Mouse (Mus musculus) hindbrain, embryonic 16.5 days (tissue): ENCODE data around the gene Tmem156. TPM values are rescaled to one million over a fixed set of nuclear protein-coding genes. Genes with fewer than 3 reads are reported as not detected.
A peak's percentile ranks its signal among the peaks of the same experiment; 100 is the strongest.

Source experiments
- ATAC-seq: fragments of 200-750 bp; cut with Nextera tagmentation; 2 replicates; pipeline ENCODE4 v1.8.0; 2017; ENCODE audit warnings: moderate TSS enrichment, moderate library complexity
- H3K27ac ChIP-seq: fragments of 300-500 bp; sonication (generic); 2 replicates; pipeline ENCODE4 v1.5.1; 2014; ENCODE audit warnings: low read depth, mild to moderate bottlenecking, control low read depth, low read length, moderate library complexity
- H3K27me3 ChIP-seq: fragments of 300-500 bp; sonication (generic); replicated peaks from 2 replicates; pipeline ENCODE4 v1.6.1; 2014; ENCODE audit warnings: low read length; ENCODE audit not compliant: control insufficient read depth, insufficient read depth
- H3K36me3 ChIP-seq: fragments of 300-500 bp; sonication (generic); 2 replicates; pipeline ENCODE4 v1.6.1; 2014; ENCODE audit warnings: mild to moderate bottlenecking, low read length, moderate library complexity, mixed read lengths; ENCODE audit not compliant: control insufficient read depth, insufficient read depth
- H3K4me1 ChIP-seq: fragments of 300-500 bp; sonication (generic); 2 replicates; pipeline ENCODE4 v1.6.1; 2014; ENCODE audit warnings: low read depth, low read length; ENCODE audit not compliant: control insufficient read depth, insufficient read depth
- H3K4me2 ChIP-seq: fragments of 300-500 bp; sonication (generic); 2 replicates; pipeline ENCODE4 v1.6.1; 2014; ENCODE audit warnings: mild to moderate bottlenecking, low read length, control low read depth, moderate library complexity
- H3K4me3 ChIP-seq: fragments of 300-500 bp; sonication (generic); 2 replicates; pipeline ENCODE4 v1.5.1; 2014; ENCODE audit warnings: mild to moderate bottlenecking, low read length, control low read depth, moderate library complexity
- H3K9ac ChIP-seq: fragments of 300-500 bp; sonication (generic); 2 replicates; pipeline ENCODE4 v1.6.1; 2014; ENCODE audit warnings: low read depth, mild to moderate bottlenecking, control low read depth, low read length, moderate library complexity
- H3K9me3 ChIP-seq: fragments of 300-500 bp; sonication (generic); 2 replicates; pipeline ENCODE4 v1.6.1; 2014; ENCODE audit warnings: mild to moderate bottlenecking, low read length, moderate library complexity; ENCODE audit not compliant: control insufficient read depth
- WGBS: fragments of 180-500 bp; shearing (Covaris S2); extraction: QIAGEN DNeasy Blood & Tissue Kit; methylation state at CpG from one replicate; pipeline ENCODE4 v1.1.7; 2014; 5-methylcytosine and 5-hydroxymethylcytosine counted together
- polyA plus RNA-seq: library from polyadenylated mRNA; unstranded; fragments of >200 nt; fragmentation: Nextera tagmentation; extraction: Ambion mirVana; gene quantifications from 2 replicates; pipeline ENCODE4 v1.2.1, GENCODE M21; 2015

The Tmem156 gene
- polyA plus RNA-seq, 1 experiment from 2014 or later = not detected

GRCm38 (mm10) chr5:65101621-65102020 lies 9.7 kb upstream of the Tmem156 start:
- Histone ChIP-seq H3K4me2 (no peak overlapping the region), H3K4me3 (no peak overlapping the region), H3K9me3 (no peaks in the 10 kb centered on the region), H3K27ac (no peak overlapping the region), H3K9ac (no peak overlapping the region), H3K4me1 (no peaks in the 10 kb centered on the region), H3K27me3 (no peaks in the 10 kb centered on the region), H3K36me3 (no peaks in the 10 kb centered on the region)
- ATAC-seq = no peak
- 90% methylated on average over 6 of the region's 6 CpGs for WGBS

GRCm38 (mm10) chr5:65101209-65101608 lies 9.3 kb upstream of the Tmem156 start:
- Histone ChIP-seq H3K27me3 (no peaks in the 10 kb centered on the region), H3K27ac (no peak overlapping the region), H3K9ac (no peak overlapping the region), H3K4me1 (no peaks in the 10 kb centered on the region), H3K9me3 (no peaks in the 10 kb centered on the region), H3K36me3 (no peaks in the 10 kb centered on the region), H3K4me2 (no peak overlapping the region), H3K4me3 (no peak overlapping the region)
- no peak for ATAC-seq
- 87% methylated on average over 5 of the region's 5 CpGs for WGBS

GRCm38 (mm10) chr5:65100002-65100401 lies 8.1 kb upstream of the Tmem156 start:
- Histone ChIP-seq H3K4me3 (no peak overlapping the region), H3K9me3 (no peaks in the 10 kb centered on the region), H3K9ac (no peak overlapping the region), H3K4me2 (no peak overlapping the region), H3K27me3 (no peaks in the 10 kb centered on the region), H3K4me1 (no peaks in the 10 kb centered on the region), H3K36me3 (no peaks in the 10 kb centered on the region), H3K27ac (no peak overlapping the region)
- ATAC-seq = no peak
- 55% methylated on average over 11 of the region's 11 CpGs for WGBS

- Histone ChIP-seq H3K4me2 (no peak overlapping the region), H3K9me3 (no peaks in the 10 kb centered on the region), H3K4me3 (no peak overlapping the region), H3K9ac (no peak overlapping the region), H3K27me3 (no peaks in the 10 kb centered on the region), H3K4me1 (no peaks in the 10 kb centered on the region), H3K36me3 (no peaks in the 10 kb centered on the region), H3K27ac (no peak overlapping the region)
- 87% methylated on average over 5 of the region's 5 CpGs for WGBS
- ATAC-seq = no peak
Observed at GRCm38 (mm10) chr5:65097457-65097856, 5.5 kb upstream of the Tmem156 start.

- ATAC-seq = no peak
- WGBS = 75% methylated on average over 3 of the region's 3 CpGs
- no peaks in the 10 kb centered on the region for H3K27me3 ChIP-seq
Observed at GRCm38 (mm10) chr5:65096805-65097204, 4.9 kb upstream of the Tmem156 start.

GRCm38 (mm10) chr5:65096082-65096481 lies 4.2 kb upstream of the Tmem156 start:
- H3K27ac ChIP-seq = no peak overlapping the region

More at GRCm38 (mm10) chr5:65096805-65097204, 4.9 kb upstream of the Tmem156 start:
- no peak overlapping the region for H3K27ac ChIP-seq
- H3K4me3 ChIP-seq = no peak overlapping the region
- no peaks in the 10 kb centered on the region for H3K9me3 ChIP-seq
- no peak overlapping the region for H3K9ac ChIP-seq
- no peak overlapping the region for H3K4me2 ChIP-seq
- H3K36me3 ChIP-seq = no peaks in the 10 kb centered on the region
- H3K4me1 ChIP-seq = no peaks in the 10 kb centered on the region

GRCm38 (mm10) chr5:65094902-65095545 lies 3.1 kb upstream of the Tmem156 start:
- Histone ChIP-seq H3K27me3 (no peaks in the 10 kb centered on the region), H3K4me1 (no peaks in the 10 kb centered on the region)

More at GRCm38 (mm10) chr5:65096082-65096481, 4.2 kb upstream of the Tmem156 start:
- ATAC-seq = no peak
- no peak overlapping the region for H3K9ac ChIP-seq
- no peaks in the 10 kb centered on the region for H3K4me1 ChIP-seq
- no peak overlapping the region for H3K4me3 ChIP-seq
- no peaks in the 10 kb centered on the region for H3K9me3 ChIP-seq
- no peak overlapping the region for H3K4me2 ChIP-seq
- WGBS = 84% methylated on average over 3 of the region's 3 CpGs
- H3K36me3 ChIP-seq = no peaks in the 10 kb centered on the region
- H3K27me3 ChIP-seq = no peaks in the 10 kb centered on the region

GRCm38 (mm10) chr5:65093769-65094168 lies 1.8 kb upstream of the Tmem156 start:
- Histone ChIP-seq H3K4me3 (no peak overlapping the region), H3K36me3 (no peaks in the 10 kb centered on the region), H3K4me1 (no peaks in the 10 kb centered on the region), H3K27ac (no peak overlapping the region), H3K9ac (no peak overlapping the region), H3K27me3 (no peaks in the 10 kb centered on the region), H3K9me3 (no peaks in the 10 kb centered on the region), H3K4me2 (no peak overlapping the region)
- peak; percentile 54; the same call in 1 of the 2 replicates for ATAC-seq

More at GRCm38 (mm10) chr5:65094902-65095545, 3.1 kb upstream of the Tmem156 start:
- WGBS = 91% methylated on average over 7 of the region's 7 CpGs
- H3K9me3 ChIP-seq = no peaks in the 10 kb centered on the region
- ATAC-seq = no peak
- H3K4me2 ChIP-seq = no peak overlapping the region
- no peaks in the 10 kb centered on the region for H3K36me3 ChIP-seq
- H3K27ac ChIP-seq = no peak overlapping the region
- H3K4me3 ChIP-seq = no peak overlapping the region
- H3K9ac ChIP-seq = no peak overlapping the region

GRCm38 (mm10) chr5:65091184-65091858 lies 611 bp downstream of the Tmem156 start:
- Histone ChIP-seq H3K27ac (no peak overlapping the region), H3K9me3 (no peaks in the 10 kb centered on the region), H3K4me3 (no peak overlapping the region), H3K4me2 (no peak overlapping the region), H3K9ac (no peak overlapping the region), H3K36me3 (no peaks in the 10 kb centered on the region), H3K27me3 (no peaks in the 10 kb centered on the region), H3K4me1 (no peaks in the 10 kb centered on the region)
- 77% methylated on average over 11 of the region's 11 CpGs for WGBS
- ATAC-seq = no peak
